8 mouse cellular contexts compared by ENCODE assay signal in the genomic region with DNA sequence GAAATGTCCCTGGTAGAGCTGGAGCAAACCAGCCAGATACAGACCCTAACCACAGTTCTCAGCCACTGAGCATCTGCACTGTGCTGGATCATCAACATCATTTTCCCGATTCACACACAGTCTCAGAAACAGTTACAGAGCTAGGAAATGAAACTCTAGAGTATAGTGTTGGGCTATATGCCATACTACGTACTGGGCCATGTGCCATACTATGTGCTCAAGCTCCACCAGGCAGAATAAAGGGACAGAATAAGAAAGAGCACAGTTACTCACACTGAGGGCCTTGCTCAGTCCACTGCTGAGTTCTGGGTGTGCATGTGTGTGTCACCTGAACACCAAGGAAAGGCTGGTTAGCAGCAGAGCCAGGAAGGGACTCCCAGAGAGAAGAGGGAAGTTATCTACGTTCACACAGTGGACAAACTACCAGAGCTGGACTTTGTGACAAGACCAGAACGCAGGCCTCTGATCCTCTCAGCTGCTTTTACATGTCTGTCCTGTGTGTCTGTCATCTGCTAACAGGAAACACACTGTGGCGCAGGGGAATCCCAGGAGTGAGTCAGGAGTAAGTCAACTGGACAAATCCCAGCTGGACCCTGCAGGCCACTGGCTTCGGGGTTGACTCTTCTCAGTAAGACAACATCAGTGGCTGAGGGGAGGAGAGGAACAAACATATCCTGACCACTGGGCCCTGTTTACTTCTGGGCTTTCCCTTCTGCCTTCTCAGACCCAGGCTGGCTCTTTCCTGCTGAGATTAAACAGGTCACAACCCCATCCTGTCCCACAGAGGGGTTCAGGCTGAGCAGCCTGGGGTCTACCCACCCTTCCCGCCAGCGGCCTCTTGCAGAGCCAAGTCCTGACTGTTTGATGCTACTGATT. TPM values are rescaled to one million over a fixed set of nuclear protein-coding genes. Genes with fewer than 3 reads are reported as not detected.
DNase-seq lines count a peak whose midpoint lies in the region; ATAC-seq and TF ChIP-seq lines count a peak whose summit lies in the region.

No protein-coding gene starts in this region.

- H3K4me1 ChIP-seq in lung, embryonic 15.5 days = peaks cover 76% of the 10 kb centered on the region

- CTCF ChIA-PET in Patski (lab: Charles Lee) = interaction anchor here (3.4 to 10.1 kb wide), 2 partner anchors 11 to 37 kb away, joined by 24 to 52 read pairs; no protein-coding TSS in a partner anchor

- POLR2A ChIA-PET in Patski (lab: Charles Lee) = no interaction called here

- no peaks in the 10 kb centered on the region for H3K9me3 ChIP-seq in lung, embryonic 15.5 days

- peak; percentile 52 for DNase-seq in adrenal gland, postnatal 14 days
- DNase-seq in adrenal gland, postnatal 4 days (ENCODE audit: low spot score in 2 of 2) = no peak
- no peak for DNase-seq in Patski (ENCODE audit: low read depth, low spot score)
- DNase-seq in frontal cortex, postnatal 14 days (ENCODE audit: low spot score in 2 of 2) = no peak
- no peak for DNase-seq in urinary bladder, adult 18-20 months (ENCODE audit: low spot score in 2 of 2)

- H3K9ac ChIP-seq in lung, embryonic 15.5 days = no peak overlapping the region

- peak; percentile 76 for ATAC-seq in Patski
- ATAC-seq in inflammation-experienced regulatory T-cells, adult 6 months = peak; percentile 25
- no peak for ATAC-seq in lung, embryonic 15.5 days (ENCODE audit: borderline replicate concordance, extremely low read depth, low FRiP score, low TSS enrichment)
- ATAC-seq in megakaryocyte, adult 5-6 weeks (ENCODE audit: poor library complexity, severe bottlenecking) = no peak

- H3K4me3 ChIP-seq in lung, embryonic 15.5 days = no peak overlapping the region

- no peaks in the 10 kb centered on the region for H3K36me3 ChIP-seq in lung, embryonic 15.5 days

- H3K27ac ChIP-seq in lung, embryonic 15.5 days = peak overlapping the region; percentile 54

- no peaks in the 10 kb centered on the region for H3K27me3 ChIP-seq in Patski
- no peaks in the 10 kb centered on the region for H3K27me3 ChIP-seq in lung, embryonic 15.5 days

- in situ Hi-C loops in Patski (cut with MboI; ENCODE audit: low pct_unique_long_range_greater_than_20kb) = no loop called here

- WGBS in lung, embryonic 15.5 days = 41% methylated on average over 8 of the region's 8 CpGs

- TF ChIP-seq CTCF in Patski (IDR thresholded peaks at IDR 0.05) = no peak

- peak overlapping the region; percentile 4; the same call in 1 of the 2 replicates for H3K4me2 ChIP-seq in lung, embryonic 15.5 days

RNA-seq across cellular contexts. Expression of a gene that starts 4.4 kb away (rescaled TPM):
- total RNA-seq in adrenal gland, postnatal 14 days (2021) = 43.0 and 54.9 TPM in 2 replicates
- 10 to 100 TPM; 68.7 to 73.7 TPM for total RNA-seq in adrenal gland, postnatal 4 days (2021)
- polyA plus RNA-seq in Patski (2021) = 63.2 TPM
- polyA plus RNA-seq in inflammation-experienced regulatory T-cells, adult 6 months (2017; shearing (Covaris generic)) = 100 to 1,000 TPM; 528 to 940 (median 825) TPM
- polyA plus RNA-seq in lung, embryonic 15.5 days (2015; fragmentation: Nextera tagmentation; extraction: Ambion mirVana) = 50.3 and 59.2 TPM in 2 replicates
- 28.0 and 30.1 TPM in 2 replicates for total RNA-seq in megakaryocyte, adult 5-6 weeks (2015)
- total RNA-seq in megakaryocyte, adult 5-6 weeks (2017) = 43.1 and 45.3 TPM in 2 replicates

Comparison
In these comparisons a context has a peak if more than half of its experiments do, and no peak if none do; other contexts are left out.
1. ATAC-seq: peak in Patski (single experiment) and inflammation-experienced regulatory T-cells, adult 6 months (single experiment); none in lung, embryonic 15.5 days (single experiment) and megakaryocyte, adult 5-6 weeks (single experiment).